Mouse (Mus musculus) limb, embryonic 15.5 days (tissue): ENCODE results near the gene Fn3k. TPM values are rescaled to one million over a fixed set of nuclear protein-coding genes. Genes with fewer than 3 reads are reported as not detected.

Experiments used
- ATAC-seq: fragments of 200-750 bp; cut with Nextera tagmentation; 2 replicates; pipeline ENCODE4 v1.8.0; 2017; ENCODE audit warnings: low read depth, moderate TSS enrichment; ENCODE audit not compliant: insufficient number of reproducible peaks, low FRiP score, low TSS enrichment
- H3K27ac ChIP-seq: fragments of 300-500 bp; sonication (generic); 2 replicates; pipeline ENCODE4 v1.5.1; 2015; ENCODE audit warnings: moderate library complexity, mild to moderate bottlenecking, inconsistent platforms
- H3K27me3 ChIP-seq: fragments of 300-500 bp; sonication (generic); 2 replicates; pipeline ENCODE4 v1.6.1; 2015; ENCODE audit warnings: inconsistent platforms
- H3K36me3 ChIP-seq: fragments of 300-500 bp; sonication (generic); 2 replicates; pipeline ENCODE4 v1.6.1; 2015; ENCODE audit warnings: inconsistent platforms
- H3K4me1 ChIP-seq: fragments of 300-500 bp; sonication (generic); 2 replicates; pipeline ENCODE4 v1.6.1; 2015; ENCODE audit warnings: inconsistent platforms
- H3K4me2 ChIP-seq: fragments of 300-500 bp; sonication (generic); 2 replicates; pipeline ENCODE4 v1.6.1; 2015; ENCODE audit warnings: mild to moderate bottlenecking, inconsistent platforms
- H3K4me3 ChIP-seq: fragments of 300-500 bp; sonication (generic); 2 replicates; pipeline ENCODE4 v1.5.1; 2015; ENCODE audit warnings: mild to moderate bottlenecking, inconsistent platforms
- H3K9ac ChIP-seq: fragments of 300-500 bp; sonication (generic); 2 replicates; pipeline ENCODE4 v1.6.1; 2015; ENCODE audit warnings: inconsistent platforms
- H3K9me3 ChIP-seq: fragments of 300-500 bp; sonication (generic); 2 replicates; pipeline ENCODE4 v1.6.1; 2016; ENCODE audit warnings: inconsistent platforms
- WGBS: fragments of 180-500 bp; shearing (Covaris S2); methylation state at CpG from one replicate; pipeline ENCODE4 v1.1.7; 2015; 5-methylcytosine and 5-hydroxymethylcytosine counted together
- polyA plus RNA-seq: library from polyadenylated mRNA; unstranded; fragments of >200 nt; fragmentation: Nextera tagmentation; extraction: Ambion mirVana; gene quantifications from 2 replicates; pipeline ENCODE4 v1.2.1, GENCODE M21; 2015

The Fn3k gene
- polyA plus RNA-seq, 1 experiment from 2014 or later, result 0.58 TPM

DNA sequence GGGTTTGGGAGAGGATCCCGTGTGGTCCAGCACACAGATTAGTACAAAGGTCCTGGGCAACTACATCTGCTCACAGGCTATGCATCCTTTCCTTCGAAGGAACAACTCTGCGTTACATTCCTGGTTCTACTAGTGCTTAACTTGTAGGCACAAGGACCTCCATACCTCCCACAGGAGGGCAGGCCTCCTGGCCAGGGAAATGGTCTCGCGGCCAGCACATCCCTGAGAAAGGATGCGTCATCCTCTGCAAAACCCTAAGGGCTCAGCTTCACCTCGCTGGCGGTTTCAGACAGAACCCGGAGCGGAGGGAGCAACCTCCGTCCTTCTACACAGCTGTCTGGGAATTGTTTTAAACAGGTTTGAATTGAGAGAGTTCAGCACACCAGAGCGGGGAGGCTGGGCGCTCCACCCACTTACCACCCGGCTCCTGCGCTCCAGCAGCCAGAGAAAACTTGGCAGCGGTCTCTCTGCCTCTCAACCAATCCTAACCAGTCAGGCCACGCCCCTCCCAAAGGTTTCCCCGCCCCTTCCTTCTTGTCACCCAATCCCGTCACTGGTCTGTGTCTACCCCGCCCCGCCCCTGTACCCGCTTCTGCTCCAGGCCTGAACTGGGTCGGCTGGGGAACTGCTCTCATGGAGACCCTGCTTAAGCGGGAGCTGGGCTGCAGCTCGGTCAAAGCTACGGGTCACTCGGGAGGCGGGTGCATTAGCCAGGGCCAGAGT lies 13.7 kb upstream of the Fn3k start, which contains the start of gene Fn3krp:
Fn3krp (plus strand) TSS at position 572 of the 723 bp plus-strand sequence.
- Histone ChIP-seq H3K27me3 (no peaks in the 10 kb centered on the region), H3K36me3 (no peaks in the 10 kb centered on the region), H3K4me3 (peak within 1 kb of the TSS; percentile 77), H3K4me1 (peaks cover 6% of the 10 kb centered on the region; the same call in 1 of the 2 replicates), H3K9ac (peak within 1 kb of the TSS; percentile 74), H3K9me3 (no peaks in the 10 kb centered on the region), H3K4me2 (peak within 1 kb of the TSS; percentile 88), H3K27ac (peak within 1 kb of the TSS; percentile 73)
- ATAC-seq, result peak; percentile 100
- 1% methylated on average over 28 of the region's 28 CpGs for WGBS

DNA sequence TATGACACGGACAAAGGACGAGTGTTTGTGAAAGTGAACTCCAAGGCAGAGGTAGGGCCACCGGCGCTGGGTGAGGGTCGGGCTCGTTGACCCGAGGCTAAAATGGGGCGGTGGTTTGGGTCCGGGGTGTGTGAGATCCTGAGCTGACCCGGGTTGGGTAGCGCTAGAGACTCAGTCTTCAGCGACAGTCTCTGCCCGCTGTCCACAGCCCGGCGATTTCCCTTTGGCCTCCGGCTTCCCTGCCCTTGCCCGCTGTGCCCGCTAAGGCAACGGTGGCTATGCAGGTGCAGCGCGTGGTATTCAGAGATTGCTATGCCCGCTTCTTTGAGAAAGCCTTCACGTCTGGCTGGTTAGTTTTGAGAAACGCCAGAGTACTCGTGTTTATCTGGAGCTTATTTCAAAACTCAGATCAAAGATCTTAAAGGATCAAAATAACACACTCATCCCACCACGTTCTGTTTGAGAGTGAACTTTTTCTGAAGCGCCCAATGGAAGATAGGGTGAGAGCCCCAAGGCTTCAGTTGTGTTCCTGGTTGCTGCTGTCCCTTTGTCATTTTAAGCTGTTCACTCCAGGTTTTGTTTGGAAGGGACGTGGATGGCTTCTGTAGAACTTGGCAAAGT lies 13.1 kb upstream of the Fn3k start:
- Histone ChIP-seq H3K4me1 (peaks cover 6% of the 10 kb centered on the region; the same call in 1 of the 2 replicates), H3K9ac (peak overlapping the region; percentile 74), H3K4me3 (peak overlapping the region; percentile 77), H3K27ac (peak overlapping the region; percentile 72), H3K27me3 (no peaks in the 10 kb centered on the region), H3K9me3 (no peaks in the 10 kb centered on the region), H3K36me3 (no peaks in the 10 kb centered on the region), H3K4me2 (peak overlapping the region; percentile 88)
- ATAC-seq, result peak; percentile 42
- WGBS, result under 1% methylated on average over 28 of the region's 28 CpGs

DNA sequence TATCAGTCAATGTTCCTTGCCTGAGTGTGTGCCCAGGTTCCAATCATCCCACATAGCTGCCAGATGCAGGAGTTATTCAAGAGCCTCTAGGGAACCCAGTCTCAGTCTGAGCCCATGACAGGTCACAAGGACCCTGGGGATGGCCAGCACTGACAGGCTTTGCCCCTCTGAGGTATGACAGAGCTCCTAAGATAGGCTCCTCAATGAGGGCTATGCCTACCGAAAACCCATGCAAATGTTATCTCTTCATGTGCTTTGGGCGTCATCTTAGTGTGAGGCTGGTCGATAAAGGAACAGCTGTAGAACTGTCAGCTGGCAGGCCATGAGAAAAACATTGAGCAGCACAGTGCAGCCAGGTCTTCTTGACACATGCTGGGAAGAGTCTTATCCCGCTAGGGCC lies 1.3 kb upstream of the Fn3k start:
- H3K27ac ChIP-seq, result no peak overlapping the region
- 82% methylated on average over 4 of the region's 4 CpGs for WGBS
- peaks cover 12% of the 10 kb centered on the region for H3K4me1 ChIP-seq
- no peak overlapping the region for H3K4me3 ChIP-seq
- no peaks in the 10 kb centered on the region for H3K9me3 ChIP-seq
- no peak for ATAC-seq
- H3K4me2 ChIP-seq, result no peak overlapping the region
- no peaks in the 10 kb centered on the region for H3K27me3 ChIP-seq
- peaks cover 17% of the 10 kb centered on the region for H3K36me3 ChIP-seq
- no peak overlapping the region for H3K9ac ChIP-seq

DNA sequence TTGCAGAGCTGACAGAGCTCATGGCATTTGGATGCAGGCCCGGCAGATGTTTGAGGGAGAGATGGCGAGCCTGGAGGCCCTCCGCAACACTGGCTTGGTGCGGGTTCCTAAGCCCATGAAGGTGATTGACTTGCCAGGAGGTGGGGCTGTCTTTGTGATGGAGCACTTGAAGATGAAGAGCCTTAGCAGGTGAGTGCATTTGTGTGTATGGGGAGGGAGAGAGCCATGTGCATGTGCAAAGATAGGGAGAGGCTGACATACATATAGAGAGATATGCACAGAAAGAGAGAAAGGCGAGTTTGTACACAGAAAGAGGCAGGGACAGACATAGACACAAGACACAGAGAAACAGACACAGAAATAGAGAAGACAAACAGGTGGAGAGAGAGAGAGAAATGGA lies 2.5 kb downstream of the Fn3k start:
- no peaks in the 10 kb centered on the region for H3K9me3 ChIP-seq
- H3K27me3 ChIP-seq, result no peaks in the 10 kb centered on the region
- WGBS, result 72% methylated on average over 5 of the region's 5 CpGs
- no peak overlapping the region for H3K4me2 ChIP-seq
- H3K4me3 ChIP-seq, result no peak overlapping the region
- no peaks in the 10 kb centered on the region for H3K36me3 ChIP-seq
- peaks cover 12% of the 10 kb centered on the region for H3K4me1 ChIP-seq
- H3K27ac ChIP-seq, result no peak overlapping the region
- no peak for ATAC-seq
- no peak overlapping the region for H3K9ac ChIP-seq

DNA sequence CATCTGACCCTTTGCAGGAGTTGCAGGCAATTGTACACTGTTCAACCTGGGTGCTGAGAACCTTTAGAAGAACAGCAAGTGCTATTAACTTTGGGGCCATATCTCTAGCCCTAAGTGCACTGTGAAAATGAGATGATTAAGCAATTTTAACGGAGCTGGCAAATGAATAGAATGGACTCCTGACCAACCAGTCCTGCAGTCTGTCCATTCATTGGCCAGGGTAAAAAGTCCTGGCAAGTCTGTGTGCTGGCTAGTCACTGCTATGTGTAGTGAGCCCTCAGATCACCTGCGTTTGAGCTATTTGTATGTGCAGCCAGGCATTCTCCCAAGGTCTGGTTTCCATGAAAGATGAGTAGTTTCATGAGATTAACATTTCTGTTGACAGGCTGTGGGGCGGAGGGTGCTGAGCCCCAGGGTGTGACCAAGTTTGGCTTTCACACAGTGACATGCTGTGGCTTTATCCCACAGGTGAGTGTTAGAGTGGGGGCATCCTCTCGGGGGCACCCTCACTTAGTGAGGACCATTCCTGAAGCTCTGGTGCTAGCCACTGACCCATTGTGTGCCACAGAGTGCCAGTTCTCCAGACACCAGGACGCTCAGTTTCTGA lies 5.1 kb downstream of the Fn3k start:
- Histone ChIP-seq H3K27ac (no peak overlapping the region), H3K4me3 (no peak overlapping the region), H3K4me2 (no peak overlapping the region), H3K27me3 (no peaks in the 10 kb centered on the region), H3K9me3 (no peaks in the 10 kb centered on the region), H3K4me1 (peaks cover 3% of the 10 kb centered on the region; the same call in 1 of the 2 replicates), H3K9ac (no peak overlapping the region), H3K36me3 (no peaks in the 10 kb centered on the region)
- ATAC-seq, result 0 out of 2 replicates have a peak, but pooled peaks have one; percentile 19
- WGBS, result 56% methylated on average over 5 of the region's 5 CpGs

DNA sequence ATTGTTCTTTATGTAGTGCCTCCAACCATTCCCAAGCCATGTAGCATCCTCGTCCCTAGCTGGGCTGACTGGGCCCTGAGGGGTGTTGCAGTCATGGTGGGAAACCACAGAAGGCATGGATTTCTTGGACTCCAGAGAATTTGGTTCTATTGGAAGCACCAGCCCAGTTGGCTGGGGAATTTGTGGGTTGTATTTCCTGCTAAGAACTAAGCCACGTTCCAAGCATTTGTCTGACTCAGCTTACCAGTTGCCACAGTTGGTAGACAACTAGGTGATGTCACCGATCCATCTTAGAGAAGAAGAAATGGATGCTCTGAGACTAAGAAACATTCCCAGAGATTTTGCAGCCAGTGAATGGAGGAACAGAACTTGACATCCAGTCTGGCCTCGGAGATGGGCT lies 6.9 kb downstream of the Fn3k start:
- Histone ChIP-seq H3K9me3 (no peaks in the 10 kb centered on the region), H3K9ac (no peak overlapping the region), H3K27me3 (no peaks in the 10 kb centered on the region), H3K27ac (no peak overlapping the region), H3K4me3 (no peak overlapping the region), H3K4me2 (no peak overlapping the region), H3K36me3 (no peaks in the 10 kb centered on the region), H3K4me1 (no peaks in the 10 kb centered on the region)
- WGBS, result 82% methylated on average over 4 of the region's 4 CpGs
- ATAC-seq, result no peak

DNA sequence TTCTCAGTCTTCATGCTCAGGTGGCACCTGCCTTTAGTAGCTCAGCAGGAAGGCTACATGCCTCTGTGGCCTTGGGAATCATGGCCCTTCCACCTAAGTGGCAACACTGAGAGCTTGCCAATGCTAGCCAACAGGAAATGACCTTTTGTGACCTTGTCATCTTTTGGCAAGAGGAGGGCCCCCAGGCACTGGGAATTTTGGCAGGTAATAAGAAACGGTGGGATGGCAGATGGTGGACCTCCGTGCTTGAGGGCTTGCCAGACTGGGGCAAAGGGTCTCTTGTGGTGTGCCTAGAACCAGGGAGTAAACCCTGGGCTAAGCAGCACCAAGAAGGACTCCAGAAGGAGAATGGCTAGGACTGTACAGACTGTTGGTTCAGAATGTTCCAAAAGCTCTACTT lies 7.4 kb downstream of the Fn3k start:
- H3K4me3 ChIP-seq, result no peak overlapping the region
- no peak for ATAC-seq
- H3K27ac ChIP-seq, result no peak overlapping the region
- no peaks in the 10 kb centered on the region for H3K36me3 ChIP-seq
- 45% methylated on average over 2 of the region's 2 CpGs for WGBS
- no peaks in the 10 kb centered on the region for H3K9me3 ChIP-seq
- H3K27me3 ChIP-seq, result no peaks in the 10 kb centered on the region
- no peaks in the 10 kb centered on the region for H3K4me1 ChIP-seq
- H3K4me2 ChIP-seq, result no peak overlapping the region
- H3K9ac ChIP-seq, result no peak overlapping the region

DNA sequence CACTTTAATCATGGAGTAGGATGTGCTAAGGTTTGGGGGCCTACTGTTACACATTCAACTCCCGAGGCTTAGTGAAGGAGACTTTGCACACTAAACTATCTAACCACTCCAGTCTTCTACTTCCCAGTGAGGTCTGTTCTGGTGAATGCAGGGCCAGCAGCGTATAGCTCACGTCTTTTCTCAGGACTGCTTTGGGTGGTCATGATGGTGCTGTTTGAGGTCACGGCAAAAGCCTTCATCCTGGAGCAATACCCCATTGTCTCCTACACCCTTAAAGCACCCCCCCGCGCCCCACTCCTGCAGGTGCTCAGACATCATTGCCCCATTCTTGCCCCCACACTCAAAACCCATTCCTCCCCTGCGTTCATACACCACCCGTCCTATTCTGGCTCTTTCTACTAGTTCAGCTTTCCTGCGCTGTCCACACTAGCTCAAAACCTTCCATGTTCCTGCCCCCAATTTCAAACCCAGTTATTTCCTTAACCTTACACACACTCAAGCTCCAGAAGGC lies 16.6 kb downstream of the Fn3k start:
- Histone ChIP-seq H3K9me3 (no peaks in the 10 kb centered on the region), H3K27ac (peak overlapping the region; percentile 72), H3K4me2 (peak overlapping the region; percentile 67), H3K36me3 (peaks cover 8% of the 10 kb centered on the region), H3K27me3 (no peaks in the 10 kb centered on the region), H3K4me1 (peaks cover 10% of the 10 kb centered on the region; the same call in 1 of the 2 replicates), H3K4me3 (peak overlapping the region; percentile 98), H3K9ac (no peak overlapping the region)
- no peak for ATAC-seq
- 17% methylated on average over 9 of the region's 9 CpGs for WGBS

DNA sequence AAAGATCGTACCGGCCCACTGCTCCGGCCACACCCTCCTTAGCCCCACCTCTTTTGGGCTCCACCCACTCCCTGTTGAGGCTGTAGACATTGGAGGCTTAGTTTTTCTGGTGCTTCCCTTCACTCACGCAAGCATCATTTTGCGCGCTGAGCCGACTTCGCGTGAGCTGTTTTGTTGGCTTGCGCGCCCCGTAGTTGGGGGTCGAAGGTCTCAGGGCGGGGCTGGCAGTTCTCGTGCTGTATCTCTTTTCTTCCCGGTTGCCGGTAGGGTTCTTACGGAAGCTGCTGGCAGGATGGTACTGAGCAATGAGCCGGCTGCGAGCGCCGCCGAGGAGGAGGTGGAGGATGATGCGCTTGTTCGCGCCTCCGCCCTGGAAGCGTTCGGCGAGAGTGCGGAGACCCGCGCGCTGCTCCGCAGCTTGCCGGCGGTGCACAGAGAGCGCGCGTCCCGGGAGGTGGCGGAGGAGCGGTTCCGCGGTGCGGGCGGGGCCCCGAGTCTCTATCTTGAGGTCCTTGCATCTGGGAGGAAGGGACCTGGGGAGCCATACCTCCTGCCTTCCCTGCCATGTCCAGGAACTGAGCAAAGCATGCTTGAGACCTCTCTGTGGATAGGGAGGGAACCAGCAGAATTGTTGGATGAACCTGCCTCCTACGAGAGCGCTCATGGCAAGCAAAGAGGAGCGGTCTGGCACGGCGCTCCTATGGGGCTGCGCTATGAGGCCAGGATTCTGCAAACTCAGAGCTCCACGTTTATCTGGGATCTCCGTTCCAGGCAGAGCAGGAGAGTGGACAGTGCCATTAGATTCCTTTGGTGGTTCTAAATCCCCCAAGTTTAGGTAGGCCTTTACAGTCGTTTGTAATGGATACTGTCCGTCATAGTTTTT lies 17.3 kb downstream of the Fn3k start, which contains the start of gene Tbcd:
Tbcd (plus strand) TSS at position 197 of the 883 bp plus-strand sequence.
- peak within 1 kb of the TSS; percentile 67 for H3K4me2 ChIP-seq
- peak; percentile 89 for ATAC-seq
- no peaks in the 10 kb centered on the region for H3K9me3 ChIP-seq
- H3K4me1 ChIP-seq, result peaks cover 10% of the 10 kb centered on the region; the same call in 1 of the 2 replicates
- peak within 1 kb of the TSS; percentile 72 for H3K27ac ChIP-seq
- WGBS, result under 1% methylated on average over 58 of the region's 58 CpGs
- no peaks in the 10 kb centered on the region for H3K27me3 ChIP-seq
- peak within 1 kb of the TSS; percentile 98 for H3K4me3 ChIP-seq
- H3K9ac ChIP-seq, result peak within 1 kb of the TSS; percentile 62
- H3K36me3 ChIP-seq, result peaks cover 12% of the 10 kb centered on the region

DNA sequence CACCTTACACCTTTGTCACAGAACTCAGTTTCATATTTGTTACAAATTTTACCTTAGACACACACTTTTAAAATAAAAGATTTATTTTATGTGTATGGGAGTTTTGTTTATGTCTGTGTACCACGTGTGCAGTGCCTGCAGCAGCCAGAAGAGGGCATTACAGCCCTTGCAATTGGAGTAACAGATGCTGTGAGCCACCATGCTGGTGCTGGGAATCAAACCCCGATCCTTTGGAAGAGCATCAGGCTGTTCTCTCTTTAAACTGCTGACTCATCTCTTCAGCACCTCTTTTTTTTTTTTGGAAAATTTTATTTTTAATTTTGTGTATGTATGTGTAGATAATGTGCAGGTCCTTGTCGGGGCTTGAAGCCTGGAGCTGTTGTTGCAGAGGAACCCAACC lies 23.2 kb downstream of the Fn3k start:
- H3K4me2 ChIP-seq, result no peak overlapping the region
- H3K27ac ChIP-seq, result no peak overlapping the region
- ATAC-seq, result no peak
- H3K27me3 ChIP-seq, result no peaks in the 10 kb centered on the region
- WGBS, result 90% methylated on average over 3 of the region's 3 CpGs
- no peak overlapping the region for H3K4me3 ChIP-seq
- no peak overlapping the region for H3K9ac ChIP-seq
- no peaks in the 10 kb centered on the region for H3K9me3 ChIP-seq
- H3K36me3 ChIP-seq, result peaks cover 56% of the 10 kb centered on the region
- peaks cover 4% of the 10 kb centered on the region; the same call in 1 of the 2 replicates for H3K4me1 ChIP-seq

DNA sequence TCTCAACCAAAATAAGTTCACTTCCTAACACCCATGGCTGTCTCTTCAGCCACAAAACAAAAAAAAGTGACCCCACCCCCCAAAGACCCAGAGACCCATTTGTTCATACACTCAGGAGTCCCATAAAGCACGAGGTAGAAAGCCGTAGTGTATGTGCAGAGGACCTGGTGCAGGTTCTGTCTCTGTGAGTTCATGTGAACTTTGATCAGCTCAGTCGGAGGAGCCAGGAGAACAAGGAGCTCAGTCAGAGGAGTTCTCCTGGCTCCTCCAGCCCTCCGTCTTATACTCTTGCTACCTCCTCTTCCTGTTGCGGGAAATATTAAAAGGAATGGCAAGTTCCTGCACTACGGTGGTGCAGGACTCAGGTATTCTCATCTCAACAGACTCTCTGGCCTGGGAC lies 32.7 kb downstream of the Fn3k start:
- H3K27ac ChIP-seq, result no peak overlapping the region
- no peaks in the 10 kb centered on the region for H3K9me3 ChIP-seq
- no peak overlapping the region for H3K4me3 ChIP-seq
- H3K9ac ChIP-seq, result no peak overlapping the region
- H3K36me3 ChIP-seq, result peaks cover 40% of the 10 kb centered on the region
- no peak overlapping the region for H3K4me2 ChIP-seq
- H3K27me3 ChIP-seq, result no peaks in the 10 kb centered on the region
- H3K4me1 ChIP-seq, result no peaks in the 10 kb centered on the region
- no peak for ATAC-seq
- 89% methylated on average over 6 of the region's 6 CpGs for WGBS
